Mouse (Mus musculus): ENCODE measurements around the gene Tll2.

DNA sequence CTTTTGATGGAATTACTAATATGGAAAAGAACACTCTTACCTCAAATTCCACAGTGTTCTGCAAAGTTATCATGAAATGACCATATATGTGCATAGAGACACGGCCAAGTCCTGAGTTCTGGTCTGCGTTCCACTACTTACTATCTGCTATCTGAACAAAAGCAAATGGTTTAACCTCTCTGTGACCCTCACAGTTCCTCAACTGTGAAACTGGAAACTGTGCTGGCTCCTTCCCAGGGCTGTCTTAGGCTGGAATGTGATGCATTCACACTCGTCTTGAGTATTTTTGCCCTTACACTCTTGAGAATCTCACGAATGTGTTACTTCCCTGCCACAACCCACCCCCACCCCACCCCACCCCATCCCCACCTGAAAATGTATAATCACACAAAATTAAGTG, 42.3 kb upstream of the Tll2 start:
- no peak for TF ChIP-seq CTCF (IDR thresholded peaks at IDR 0.05; ENCODE audit: borderline replicate concordance, extremely low read depth, insufficient read depth, insufficient read length)
- no peak for TF ChIP-seq POLR2A (IDR thresholded peaks at IDR 0.05; ENCODE audit: borderline replicate concordance, extremely low read depth, insufficient read depth, insufficient read length, poor library complexity, severe bottlenecking)
